Mouse (Mus musculus) mammary gland, adult 2 months (tissue): ENCODE data around the gene Elf5. TPM values are rescaled to one million over a fixed set of nuclear protein-coding genes. Genes with fewer than 3 reads are reported as not detected.

Source experiments
- polyA plus RNA-seq: library from polyadenylated mRNA; depleted of rRNA; stranded (reverse); fragments of >200 nt; gene quantifications from 2 replicates; pipeline ENCODE4 v1.2.3, GENCODE M21; 2012; ENCODE audit warnings: low replicate concordance; rRNA removed

Gene Elf5
- 22.8 and 53.7 TPM in 2 replicates for polyA plus RNA-seq

GRCm38 (mm10) chr2:103411348-103411747, at the start of gene Elf5:
Gene Elf5 (plus strand): TSS chr2:103411688.

GRCm38 (mm10) chr2:103484617-103485401, 73.3 kb downstream of the Elf5 start, which contains the start of gene Cat:
Gene Cat (minus strand): TSS chr2:103485160.

Other genes starting within 250 kb of the Elf5 start
- 12.8 and 15.9 TPM in 2 replicates for gene Ehf, start 108.4 kb upstream of the Elf5 start, polyA plus RNA-seq
- gene Cat, start 73.5 kb downstream of the Elf5 start, polyA plus RNA-seq = 244 and 257 TPM in 2 replicates
- 10.4 and 15.1 TPM in 2 replicates for gene Abtb2, start 154.6 kb downstream of the Elf5 start, polyA plus RNA-seq